Mouse (Mus musculus): ENCODE data around the gene Jam3. TPM values are rescaled to one million over a fixed set of nuclear protein-coding genes. Genes with fewer than 3 reads are reported as not detected.

Gene Jam3
- total and polyA plus RNA-seq, 2 experiments from 2014 or later = 27.7 to 44.0 TPM

GRCm38 (mm10) chr9:27148631-27149471, 6.4 kb downstream of the Jam3 start:
- peaks cover 24% of the 10 kb centered on the region for H3K4me1 ChIP-seq (ENCODE audit: insufficient read depth)
- 11% methylated on average over 18 of the region's 18 CpGs for WGBS

GRCm38 (mm10) chr9:27147946-27148345, 7.3 kb downstream of the Jam3 start:
- 63% methylated on average over 8 of the region's 8 CpGs for WGBS
- Histone ChIP-seq H3K4me2 (ENCODE audit: low read depth) (no peak overlapping the region), H3K27me3 (ENCODE audit: insufficient read depth, low read length) (no peaks in the 10 kb centered on the region), H3K9me3 (ENCODE audit: low read length) (no peaks in the 10 kb centered on the region), H3K9ac (no peak overlapping the region), H3K36me3 (ENCODE audit: insufficient read depth) (no peaks in the 10 kb centered on the region; the same call in 1 of the 2 replicates), H3K4me3 (ENCODE audit: low read depth, low read length) (no peak overlapping the region), H3K4me1 (ENCODE audit: insufficient read depth) (peaks cover 21% of the 10 kb centered on the region), H3K27ac (ENCODE audit: low read depth, low read length) (no peak overlapping the region)
- no peak for TF ChIP-seq CTCF (IDR thresholded peaks at IDR 0.05; ENCODE audit: low read depth)
- no peak for ATAC-seq
- DNase-seq = no peak

More at GRCm38 (mm10) chr9:27148631-27149471, 6.4 kb downstream of the Jam3 start:
- Histone ChIP-seq H3K27ac (ENCODE audit: low read depth, low read length) (no peak overlapping the region), H3K4me2 (ENCODE audit: low read depth) (peak overlapping the region; percentile 35), H3K9ac (no peak overlapping the region), H3K4me3 (ENCODE audit: low read depth, low read length) (peak overlapping the region; percentile 0; the same call in 1 of the 2 replicates), H3K9me3 (ENCODE audit: low read length) (no peaks in the 10 kb centered on the region), H3K27me3 (ENCODE audit: insufficient read depth, low read length) (no peaks in the 10 kb centered on the region), H3K36me3 (ENCODE audit: insufficient read depth) (no peaks in the 10 kb centered on the region; the same call in 1 of the 2 replicates)
- no peak for TF ChIP-seq CTCF (IDR thresholded peaks at IDR 0.05; ENCODE audit: low read depth)
- peak; percentile 86 for ATAC-seq
- peak; percentile 52 for DNase-seq

GRCm38 (mm10) chr9:27146826-27147225, 8.4 kb downstream of the Jam3 start:
- TF ChIP-seq CTCF (IDR thresholded peaks at IDR 0.05; ENCODE audit: low read depth) = no peak
- WGBS = 96% methylated on average over 2 of the region's 2 CpGs
- Histone ChIP-seq H3K27ac (ENCODE audit: low read depth, low read length) (no peak overlapping the region), H3K27me3 (ENCODE audit: insufficient read depth, low read length) (no peaks in the 10 kb centered on the region), H3K4me2 (ENCODE audit: low read depth) (no peak overlapping the region), H3K4me3 (ENCODE audit: low read depth, low read length) (no peak overlapping the region), H3K36me3 (ENCODE audit: insufficient read depth) (no peaks in the 10 kb centered on the region), H3K9ac (no peak overlapping the region), H3K4me1 (ENCODE audit: insufficient read depth) (peaks cover 21% of the 10 kb centered on the region), H3K9me3 (ENCODE audit: low read length) (no peaks in the 10 kb centered on the region)
- DNase-seq (no peak), ATAC-seq (no peak)

GRCm38 (mm10) chr9:27144996-27145395, 10.2 kb downstream of the Jam3 start:
- Histone ChIP-seq H3K36me3 (ENCODE audit: insufficient read depth) (no peaks in the 10 kb centered on the region), H3K9ac (no peak overlapping the region), H3K4me2 (ENCODE audit: low read depth) (no peak overlapping the region), H3K27ac (ENCODE audit: low read depth, low read length) (no peak overlapping the region), H3K27me3 (ENCODE audit: insufficient read depth, low read length) (no peaks in the 10 kb centered on the region), H3K9me3 (ENCODE audit: low read length) (no peaks in the 10 kb centered on the region), H3K4me1 (ENCODE audit: insufficient read depth) (peaks cover 15% of the 10 kb centered on the region), H3K4me3 (ENCODE audit: low read depth, low read length) (no peak overlapping the region)
- ATAC-seq (no peak), DNase-seq (no peak)
- 66% methylated on average over 5 of the region's 5 CpGs for WGBS
- no peak for TF ChIP-seq CTCF (IDR thresholded peaks at IDR 0.05; ENCODE audit: low read depth)

GRCm38 (mm10) chr9:27144271-27144840, 10.9 kb downstream of the Jam3 start:
- WGBS = 90% methylated on average over 4 of the region's 4 CpGs
- Histone ChIP-seq H3K4me3 (ENCODE audit: low read depth, low read length) (no peak overlapping the region), H3K9me3 (ENCODE audit: low read length) (no peaks in the 10 kb centered on the region), H3K4me1 (ENCODE audit: insufficient read depth) (peaks cover 10% of the 10 kb centered on the region), H3K36me3 (ENCODE audit: insufficient read depth) (no peaks in the 10 kb centered on the region), H3K27ac (ENCODE audit: low read depth, low read length) (no peak overlapping the region), H3K4me2 (ENCODE audit: low read depth) (no peak overlapping the region), H3K27me3 (ENCODE audit: insufficient read depth, low read length) (no peaks in the 10 kb centered on the region), H3K9ac (no peak overlapping the region)
- DNase-seq (no peak), ATAC-seq (no peak)
- TF ChIP-seq CTCF (IDR thresholded peaks at IDR 0.05; ENCODE audit: low read depth) = no peak

GRCm38 (mm10) chr9:27140432-27141065, 14.7 kb downstream of the Jam3 start:
- 88% methylated on average over 10 of the region's 10 CpGs for WGBS
- TF ChIP-seq CTCF (IDR thresholded peaks at IDR 0.05; ENCODE audit: low read depth) = no peak
- Histone ChIP-seq H3K4me3 (ENCODE audit: low read depth, low read length) (no peak overlapping the region), H3K27me3 (ENCODE audit: insufficient read depth, low read length) (no peaks in the 10 kb centered on the region), H3K27ac (ENCODE audit: low read depth, low read length) (no peak overlapping the region), H3K4me1 (ENCODE audit: insufficient read depth) (no peaks in the 10 kb centered on the region), H3K9ac (no peak overlapping the region), H3K9me3 (ENCODE audit: low read length) (no peaks in the 10 kb centered on the region), H3K4me2 (ENCODE audit: low read depth) (no peak overlapping the region), H3K36me3 (ENCODE audit: insufficient read depth) (no peaks in the 10 kb centered on the region)
- ATAC-seq (no peak), DNase-seq (no peak)

GRCm38 (mm10) chr9:27136651-27137050, 18.6 kb downstream of the Jam3 start:
- ATAC-seq (no peak), DNase-seq (no peak)
- Histone ChIP-seq H3K9ac (no peak overlapping the region), H3K4me3 (ENCODE audit: low read depth, low read length) (no peak overlapping the region), H3K9me3 (ENCODE audit: low read length) (no peaks in the 10 kb centered on the region), H3K27me3 (ENCODE audit: insufficient read depth, low read length) (no peaks in the 10 kb centered on the region), H3K4me1 (ENCODE audit: insufficient read depth) (no peaks in the 10 kb centered on the region), H3K36me3 (ENCODE audit: insufficient read depth) (no peaks in the 10 kb centered on the region), H3K4me2 (ENCODE audit: low read depth) (no peak overlapping the region), H3K27ac (ENCODE audit: low read depth, low read length) (no peak overlapping the region)
- 87% methylated on average over 8 of the region's 8 CpGs for WGBS
- TF ChIP-seq CTCF (IDR thresholded peaks at IDR 0.05; ENCODE audit: low read depth) = no peak
